Mouse (Mus musculus) thymus, postnatal 4 days (tissue): ENCODE measurements around the gene Cdkn2aipnl.
A peak's percentile ranks its signal among the peaks of the same experiment; 100 is the strongest.

Source experiments
- DNase-seq: peaks from one replicate; pipeline ENCODE4 v3.0.0; 2021

The Cdkn2aipnl gene

DNA sequence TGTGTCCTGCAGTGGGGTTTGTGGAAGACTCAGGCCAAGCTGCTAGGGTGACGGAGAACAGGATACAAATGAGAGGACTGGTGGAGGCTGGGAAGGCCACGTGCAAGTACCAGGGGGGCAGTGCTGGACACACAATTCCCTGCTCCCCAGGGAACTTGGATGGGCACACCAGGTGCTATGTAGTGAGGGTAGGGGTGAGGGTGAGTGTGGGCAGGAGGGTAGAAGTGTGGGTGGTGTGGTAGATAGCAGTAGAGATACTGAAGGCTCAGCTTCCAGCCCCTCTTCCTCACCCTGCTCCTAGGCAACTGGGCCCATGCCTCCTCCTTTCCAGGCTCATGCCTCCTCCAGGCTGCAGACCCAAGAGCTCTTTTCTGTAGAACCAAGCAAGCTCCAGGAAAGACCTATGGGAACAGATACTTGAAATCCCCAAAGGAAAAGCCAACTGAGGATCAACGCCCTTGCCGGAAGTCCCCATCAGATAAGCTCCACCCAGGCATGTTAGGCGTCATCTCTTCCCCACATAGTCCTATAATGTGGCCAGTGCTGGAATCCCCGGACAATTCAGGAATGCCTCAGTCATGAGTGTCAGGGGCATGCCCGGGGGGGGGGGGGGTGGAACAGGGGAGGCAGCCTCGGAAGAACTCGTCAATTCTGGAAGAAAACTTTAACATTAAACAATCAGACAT lies 18.2 kb upstream of the Cdkn2aipnl start:
- DNase-seq = peak; percentile 59

DNA sequence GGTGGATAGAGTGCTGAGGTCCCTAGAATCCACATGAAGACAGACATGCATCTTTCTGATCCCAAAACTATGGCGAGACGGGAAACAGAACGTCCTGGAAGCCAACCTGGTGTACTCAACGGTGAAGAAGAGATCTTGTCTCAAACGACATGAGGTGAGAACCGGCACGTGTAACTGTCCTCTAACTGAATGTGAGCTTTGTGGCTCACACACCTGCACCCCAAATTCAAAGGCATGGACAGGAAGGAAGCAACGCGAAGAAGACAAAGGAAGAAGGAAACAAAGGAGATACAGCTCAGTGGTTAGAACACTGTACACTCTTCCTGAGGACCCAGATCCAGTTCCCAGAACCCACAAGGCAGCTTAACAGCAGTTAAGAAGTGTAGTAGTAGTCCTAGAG lies 17.5 kb upstream of the Cdkn2aipnl start:
- peak; percentile 66 for DNase-seq

DNA sequence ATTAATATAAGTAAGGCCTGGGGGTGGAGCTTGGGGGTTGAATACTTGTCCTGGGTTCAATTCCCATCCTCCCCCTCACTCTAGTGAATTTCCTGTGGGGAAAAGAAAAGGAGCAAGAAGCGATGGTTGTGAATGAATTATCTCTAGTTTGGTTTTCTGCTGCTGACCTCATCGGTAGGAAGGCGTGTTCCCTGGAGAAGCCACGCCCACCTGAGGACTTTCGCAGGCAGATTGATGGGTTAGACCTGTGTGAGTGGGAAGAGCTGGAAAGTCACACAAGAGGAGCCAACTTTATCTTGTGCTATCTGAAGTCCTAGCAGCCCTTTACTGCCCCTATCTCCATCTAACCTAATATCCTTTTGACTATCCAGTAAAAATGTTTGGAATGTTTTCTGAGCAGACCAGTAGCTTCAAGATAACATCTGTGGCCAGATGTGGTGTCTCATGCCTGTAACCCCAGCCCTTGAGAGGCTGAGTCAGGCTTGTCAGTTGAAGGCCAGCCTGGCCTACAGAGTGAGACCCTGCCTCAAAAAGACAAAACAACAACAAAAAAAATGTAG lies 15.5 kb upstream of the Cdkn2aipnl start:
- DNase-seq = peak; percentile 41

- no peak for DNase-seq
Measured at GRCm38 (mm10) chr11:51956112-51956511, 11.3 kb upstream of the Cdkn2aipnl start.

GRCm38 (mm10) chr11:51957760-51958159 lies 9.7 kb upstream of the Cdkn2aipnl start:
- no peak for DNase-seq

DNA sequence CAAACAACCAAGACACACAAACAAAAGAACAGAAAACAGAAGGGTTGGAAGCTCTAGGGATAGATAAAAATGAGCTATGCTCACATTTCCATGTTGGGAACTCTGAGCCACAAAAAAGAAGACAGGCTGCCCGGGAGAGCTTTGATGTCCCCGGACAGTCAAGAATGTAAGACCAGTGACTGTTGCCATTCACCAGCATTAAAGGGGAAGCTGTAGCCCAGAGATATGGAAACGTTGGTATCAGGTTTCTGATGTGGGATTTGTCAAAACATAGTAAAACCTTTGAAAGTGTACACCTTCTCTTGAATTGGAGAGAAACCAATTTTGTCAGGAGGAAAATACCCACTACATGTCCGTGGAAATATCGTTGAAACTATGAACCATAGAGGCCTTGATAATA lies 8.0 kb upstream of the Cdkn2aipnl start:
- DNase-seq = no peak

- DNase-seq = no peak
Measured at GRCm38 (mm10) chr11:51960061-51960460, 7.4 kb upstream of the Cdkn2aipnl start.

- peak; percentile 70 for DNase-seq
Measured at GRCm38 (mm10) chr11:51960967-51961471, 6.4 kb upstream of the Cdkn2aipnl start.

- peak; percentile 71 for DNase-seq
Measured at GRCm38 (mm10) chr11:51961761-51962160, 5.7 kb upstream of the Cdkn2aipnl start.

DNA sequence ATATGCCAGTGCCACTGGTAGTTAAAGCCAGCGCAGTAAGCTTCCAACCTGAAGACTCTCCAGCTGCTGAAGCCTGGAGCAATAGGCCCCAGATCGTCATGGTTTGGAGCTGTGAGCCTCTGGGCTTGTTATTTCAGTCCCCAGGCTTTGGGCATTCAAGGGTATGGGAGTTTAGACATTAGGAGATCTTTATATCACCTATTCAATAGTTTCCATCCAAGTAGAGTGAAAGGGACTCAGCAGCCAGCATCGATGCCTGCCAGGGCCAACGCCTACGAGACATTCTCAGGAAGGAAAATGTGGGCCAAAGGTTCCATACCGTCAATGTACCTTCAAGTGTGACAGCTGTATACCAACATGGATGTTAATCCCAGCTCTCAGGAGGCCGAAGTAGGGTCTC lies 5.2 kb upstream of the Cdkn2aipnl start:
- no peak for DNase-seq

DNA sequence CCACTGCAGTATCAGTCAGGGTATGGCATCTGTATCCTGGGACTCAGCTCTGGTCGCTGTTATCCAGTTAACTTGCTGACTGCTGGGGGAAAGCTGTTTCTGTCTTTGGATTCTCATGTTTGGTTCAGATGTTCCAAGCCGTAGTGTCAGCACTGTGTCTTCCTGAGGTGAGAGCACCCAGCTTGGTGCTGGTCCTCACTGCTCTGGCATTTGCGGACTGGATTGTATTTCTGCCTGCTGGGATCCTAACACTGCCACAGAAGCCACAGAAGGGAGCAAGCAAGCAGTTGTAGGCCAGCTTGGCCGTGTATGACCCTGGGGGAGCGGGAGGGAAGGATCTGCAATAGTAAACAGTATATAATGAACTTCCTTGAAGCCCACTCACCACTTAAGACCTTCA lies 810 bp upstream of the Cdkn2aipnl start:
- DNase-seq = no peak

GRCm38 (mm10) chr11:51968896-51969295 lies 1.4 kb downstream of the Cdkn2aipnl start:
- no peak for DNase-seq

GRCm38 (mm10) chr11:51969511-51969910 lies 2.0 kb downstream of the Cdkn2aipnl start:
- DNase-seq = no peak

DNA sequence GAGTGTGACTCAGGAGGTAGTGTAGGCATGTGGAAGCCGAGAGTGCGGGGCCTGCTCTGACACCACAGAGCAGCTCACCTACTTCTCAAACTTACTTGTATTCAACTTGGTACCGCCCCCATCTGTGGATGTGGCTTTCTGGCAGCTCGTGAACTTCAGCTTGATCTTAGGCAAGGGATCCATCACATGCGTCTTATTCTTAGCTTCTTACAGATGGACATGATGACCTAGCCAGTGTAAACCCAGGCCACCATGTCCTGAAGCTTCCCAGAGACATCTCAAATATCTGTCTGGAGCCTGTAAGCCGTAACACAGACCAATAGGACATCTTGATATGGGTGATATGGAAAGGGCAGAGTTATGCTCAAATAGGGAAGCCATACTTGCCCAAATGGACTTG lies 4.2 kb downstream of the Cdkn2aipnl start:
- DNase-seq = no peak

DNA sequence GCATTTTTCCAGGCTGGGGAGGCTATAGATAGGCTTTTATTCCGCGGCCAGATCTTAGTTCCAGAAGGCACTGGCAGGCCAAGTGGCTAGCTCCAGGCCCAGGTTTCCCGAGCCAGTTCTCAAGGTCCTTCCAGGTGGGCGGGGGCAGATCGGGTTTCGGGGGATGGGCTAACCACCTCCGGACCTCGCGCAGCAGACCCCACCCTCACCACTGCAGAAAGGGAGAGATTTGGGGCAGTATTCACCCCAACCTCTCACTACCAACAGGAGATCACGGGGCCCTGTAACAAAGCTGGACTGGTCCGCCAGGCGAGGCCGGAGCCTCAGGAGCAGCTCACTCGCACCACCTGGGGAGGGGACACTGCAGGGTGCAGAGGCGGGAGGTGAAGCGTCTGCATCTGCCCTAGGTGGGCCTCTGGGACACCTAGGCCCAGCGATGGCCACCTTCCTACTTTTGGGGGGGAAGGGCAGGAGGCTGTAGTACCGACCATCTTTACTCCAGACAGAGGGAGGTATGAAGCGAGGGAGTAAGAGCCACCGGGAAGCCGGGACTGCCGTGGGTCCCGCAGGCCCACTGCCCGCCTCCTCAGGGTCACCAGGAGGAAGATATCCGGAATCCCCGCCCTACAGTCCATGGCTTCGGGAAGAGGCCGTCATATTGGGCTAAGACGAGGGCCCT lies 32.3 kb downstream of the Cdkn2aipnl start:
- DNase-seq = peak; percentile 54

- peak; percentile 97 for DNase-seq
Measured at GRCm38 (mm10) chr11:52000290-52000962, 33.0 kb downstream of the Cdkn2aipnl start, which contains the start of gene Ube2b. TSS of gene Ube2b (minus strand) at chr11:52000762.

GRCm38 (mm10) chr11:52001341-52001740 lies 33.9 kb downstream of the Cdkn2aipnl start:
- DNase-seq = peak; percentile 21

DNA sequence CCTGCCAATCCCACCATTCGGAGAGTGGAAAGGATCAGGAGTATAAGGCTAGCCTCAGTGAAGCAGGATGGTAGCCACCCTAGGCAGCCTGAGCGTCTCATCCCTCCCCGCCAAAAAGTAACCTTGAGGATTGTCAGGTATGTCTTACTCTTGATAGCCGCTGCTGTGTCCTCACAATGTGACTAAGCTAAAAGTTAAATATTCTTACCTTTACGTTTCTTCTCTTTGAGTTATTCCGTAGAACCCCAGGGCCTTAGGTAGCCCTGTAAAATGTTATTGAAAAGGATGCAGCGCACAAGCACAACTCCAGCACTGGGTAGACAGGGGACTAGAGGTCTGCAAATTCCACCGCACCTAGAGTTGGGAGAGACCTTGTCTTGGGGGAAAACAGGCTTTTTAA lies 34.4 kb downstream of the Cdkn2aipnl start:
- no peak for DNase-seq

GRCm38 (mm10) chr11:52002842-52003504 lies 35.5 kb downstream of the Cdkn2aipnl start:
- no peak for DNase-seq

GRCm38 (mm10) chr11:52003505-52003771 lies 36.0 kb downstream of the Cdkn2aipnl start:
- DNase-seq = no peak

- DNase-seq = peak; percentile 90
Measured at GRCm38 (mm10) chr11:52003772-52004528, 36.5 kb downstream of the Cdkn2aipnl start, which contains the start of gene Cdkl3. TSS of gene Cdkl3 (plus strand) at chr11:52004221.

DNA sequence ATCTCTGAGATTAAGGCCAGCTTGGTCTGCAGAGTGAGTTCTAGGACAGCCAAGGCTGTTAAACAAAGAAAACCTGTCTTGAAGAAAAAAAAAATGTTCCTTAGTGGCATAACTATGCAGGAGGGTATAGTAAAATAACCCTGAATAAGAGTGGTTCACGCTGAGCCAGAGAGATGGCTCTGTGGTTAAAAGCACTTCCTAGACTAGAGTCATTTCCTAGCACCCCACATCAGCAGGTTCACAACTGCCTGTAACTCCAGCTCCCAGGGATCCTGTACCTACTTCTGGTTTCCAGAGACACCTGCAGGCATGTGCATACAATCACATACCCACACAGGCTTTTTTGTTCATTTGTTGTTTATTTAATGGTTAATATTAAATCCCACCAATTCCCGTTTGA lies 38.1 kb downstream of the Cdkn2aipnl start:
- DNase-seq = no peak
